Mouse (Mus musculus) left cerebral cortex, adult 18-20 months (tissue): ENCODE results near the gene Gm27021. TPM values are rescaled to one million over a fixed set of nuclear protein-coding genes. Genes with fewer than 3 reads are reported as not detected.

Source experiments
- DNase-seq, 2 experiments: peaks; one replicate each; pipeline ENCODE4 v3.0.0; 2021 to 2022; ENCODE audit warnings: low spot score in 2 of 2, mixed read lengths in 1 of 2
- total RNA-seq, 2 experiments: library from RNA; stranded (reverse); gene quantifications; 2 replicates each; pipeline ENCODE4 v1.2.3; 2021

Gene Gm27021
- total RNA-seq, 2 experiments from 2014 or later: 0.59 to 0.91 TPM

GRCm38 (mm10) chr8:120569123-120569522 lies 98.8 kb downstream of the Gm27021 start:
- no peak for DNase-seq

- DNase-seq: no peak
These were observed 99.6 kb downstream of the Gm27021 start for GRCm38 (mm10) chr8:120568164-120568798.

GRCm38 (mm10) chr8:120567731-120568130 lies 100.1 kb downstream of the Gm27021 start:
- no peak for DNase-seq

GRCm38 (mm10) chr8:120566681-120567080 lies 101.2 kb downstream of the Gm27021 start:
- no peak for DNase-seq

- no peak for DNase-seq
These were observed 102.6 kb downstream of the Gm27021 start for GRCm38 (mm10) chr8:120565151-120565711.

- DNase-seq: peak; percentile 60 to 72
These were observed 103.7 kb downstream of the Gm27021 start for GRCm38 (mm10) chr8:120563851-120564837.

GRCm38 (mm10) chr8:120563348-120563724 lies 104.5 kb downstream of the Gm27021 start:
- no peak for DNase-seq

- DNase-seq: no peak
These were observed 105.1 kb downstream of the Gm27021 start for GRCm38 (mm10) chr8:120562680-120563347.

- DNase-seq: peak in 1 of 2 experiments; percentile 41
These were observed 106.1 kb downstream of the Gm27021 start for GRCm38 (mm10) chr8:120561539-120562435.

GRCm38 (mm10) chr8:120560535-120560934 lies 107.3 kb downstream of the Gm27021 start:
- no peak for DNase-seq

GRCm38 (mm10) chr8:120559654-120560053 lies 108.2 kb downstream of the Gm27021 start:
- no peak for DNase-seq

Other genes starting within 250 kb of the Gm27021 start
- gene Gins2, start 78.8 kb downstream of the Gm27021 start, total RNA-seq: 1 to 10 TPM; 2.1 to 2.4 TPM
- gene 1190005I06Rik, start 20.4 kb downstream of the Gm27021 start, total RNA-seq: 10 to 100 TPM; 10.1 to 15.6 TPM
- 1,000 to 10,000 TPM; 1,182 TPM for gene Cox4i1, start 143 bp upstream of the Gm27021 start, total RNA-seq
- gene Emc8, start 494 bp upstream of the Gm27021 start, total RNA-seq: 10 to 100 TPM; 71.4 to 79.7 TPM
- gene Irf8, start 68.3 kb upstream of the Gm27021 start, total RNA-seq: 1 to 10 TPM; 4.1 to 4.8 TPM